Mouse (Mus musculus) hindbrain, embryonic 11.5 days (tissue): ENCODE measurements at regions not wholly inside any gene's neighbourhood (a gene's known extent, or its start where the extent isn't known, plus 50 kb on each side); places are given as distances from the start of the nearest gene placed in this dataset.

Experiments
- ATAC-seq: fragments of 200-750 bp; cut with Nextera tagmentation; 2 replicates; pipeline ENCODE4 v1.8.0; 2017; ENCODE audit warnings: mild to moderate bottlenecking, moderate TSS enrichment, moderate library complexity; ENCODE audit not compliant: low FRiP score
- DNase-seq: peaks from one replicate; pipeline ENCODE4 v3.0.0-alpha.2; 2015; ENCODE audit warnings: low spot score
- H3K27ac ChIP-seq: fragments of 300-500 bp; sonication (generic); 2 replicates; pipeline ENCODE4 v1.5.1; 2014; ENCODE audit warnings: mild to moderate bottlenecking, low read depth, low read length
- H3K27me3 ChIP-seq: fragments of 300-500 bp; sonication (generic); 2 replicates; pipeline ENCODE4 v1.6.1; 2014; ENCODE audit warnings: mild to moderate bottlenecking, low read length, moderate library complexity, mixed read lengths; ENCODE audit not compliant: control insufficient read depth, insufficient read depth
- H3K36me3 ChIP-seq: fragments of 300-500 bp; sonication (generic); 2 replicates; pipeline ENCODE4 v1.6.1; 2014; ENCODE audit warnings: mild to moderate bottlenecking, low read length, moderate library complexity, mixed read lengths; ENCODE audit not compliant: control insufficient read depth, insufficient read depth
- H3K4me1 ChIP-seq: fragments of 300-500 bp; sonication (generic); replicated peaks from 2 replicates; pipeline ENCODE4 v1.6.1; 2014; ENCODE audit warnings: low read length, mixed read lengths; ENCODE audit not compliant: control insufficient read depth, insufficient read depth
- H3K4me2 ChIP-seq: fragments of 300-500 bp; sonication (generic); replicated peaks from 2 replicates; pipeline ENCODE4 v1.6.1; 2014; ENCODE audit warnings: mild to moderate bottlenecking, low read depth, low read length
- H3K4me3 ChIP-seq: fragments of 300-500 bp; sonication (generic); 2 replicates; pipeline ENCODE4 v1.5.1; 2014; ENCODE audit warnings: low read depth, low read length
- H3K9ac ChIP-seq: fragments of 300-500 bp; sonication (generic); 2 replicates; pipeline ENCODE4 v1.6.1; 2014; ENCODE audit warnings: low read depth, low read length
- H3K9me3 ChIP-seq: fragments of 300-500 bp; sonication (generic); 2 replicates; pipeline ENCODE4 v1.6.1; 2016; ENCODE audit warnings: low read length; ENCODE audit not compliant: control insufficient read depth
- WGBS: fragments of 180-500 bp; shearing (Covaris S2); extraction: QIAGEN DNeasy Blood & Tissue Kit; methylation state at CpG from one replicate; pipeline ENCODE4 v1.1.7; 2014; 5-methylcytosine and 5-hydroxymethylcytosine counted together

DNA sequence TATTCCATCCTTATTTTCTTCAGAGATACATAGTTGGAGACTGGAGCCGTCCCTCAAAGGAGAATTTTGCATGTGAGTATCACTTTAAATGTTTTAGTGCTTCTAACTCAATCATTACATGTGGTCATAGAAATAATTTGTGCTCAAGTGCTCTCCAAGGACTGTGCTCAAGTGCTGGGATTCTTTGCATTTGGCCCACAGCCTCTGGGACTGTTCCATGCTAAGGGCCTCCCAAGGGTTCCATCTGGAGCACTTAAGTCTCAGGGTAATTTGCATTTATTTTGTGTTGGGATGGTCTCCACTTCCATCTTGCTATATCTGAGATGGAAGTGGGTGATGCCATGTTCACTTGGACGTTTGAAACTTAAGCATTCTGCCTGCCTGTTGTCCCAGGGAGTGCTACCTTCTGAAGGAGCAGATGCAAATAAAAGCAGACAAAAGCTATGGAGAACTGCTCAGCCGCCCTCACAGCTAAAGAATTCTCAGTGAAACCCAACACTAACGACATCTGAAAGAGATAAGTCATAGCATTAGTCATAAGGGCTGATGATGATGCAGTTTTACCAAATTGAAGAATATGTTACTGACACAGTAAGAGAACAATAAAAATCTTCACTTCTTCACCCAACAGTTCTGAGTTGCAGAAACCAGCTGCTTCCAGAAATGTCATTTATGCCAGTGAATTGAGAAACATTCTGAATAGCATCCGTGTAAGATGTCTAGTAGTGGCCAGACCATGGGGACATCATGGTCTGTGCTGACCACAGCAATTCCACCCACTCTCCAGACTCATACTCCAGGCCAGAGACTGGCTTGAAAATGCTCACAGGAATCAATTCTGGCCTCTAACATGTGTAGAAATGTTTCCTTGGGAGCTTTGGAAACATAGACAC lies 237.4 kb upstream of the Tbx18 start:
- Histone ChIP-seq H3K27ac (no peak overlapping the region), H3K9me3 (no peaks in the 10 kb centered on the region), H3K9ac (no peak overlapping the region), H3K27me3 (no peaks in the 10 kb centered on the region), H3K4me3 (no peak overlapping the region), H3K4me1 (no peaks in the 10 kb centered on the region), H3K4me2 (no peak overlapping the region), H3K36me3 (no peaks in the 10 kb centered on the region)
- ATAC-seq (no peak), DNase-seq (no peak)
- 72% methylated on average over 5 of the region's 5 CpGs for WGBS

DNA sequence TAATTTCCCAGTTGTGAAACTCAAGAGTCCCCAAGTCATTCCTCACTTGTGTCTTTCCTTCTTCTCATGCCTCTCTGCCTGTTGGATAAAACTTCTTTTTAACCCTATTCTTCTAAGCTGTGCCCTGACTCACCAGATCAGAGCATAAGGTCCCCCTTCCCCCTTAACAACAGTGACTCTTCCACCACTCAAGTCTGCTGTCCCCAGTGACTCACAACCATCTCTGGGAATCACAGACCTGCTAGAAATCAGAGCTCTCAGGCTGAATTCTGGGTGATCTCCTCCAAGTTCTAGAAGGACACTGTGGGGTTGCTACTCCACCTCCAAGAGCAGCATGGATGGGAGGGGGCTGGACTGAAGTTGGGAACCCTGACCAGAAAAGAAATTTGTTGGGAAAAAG lies 239.5 kb upstream of the Tbx18 start:
- H3K4me2 ChIP-seq, result no peak overlapping the region
- no peak for DNase-seq
- H3K9ac ChIP-seq, result no peak overlapping the region
- no peak for ATAC-seq
- no peak overlapping the region for H3K4me3 ChIP-seq
- H3K4me1 ChIP-seq, result no peaks in the 10 kb centered on the region
- H3K27ac ChIP-seq, result no peak overlapping the region
- H3K27me3 ChIP-seq, result no peaks in the 10 kb centered on the region
- no peaks in the 10 kb centered on the region for H3K36me3 ChIP-seq
- no peaks in the 10 kb centered on the region for H3K9me3 ChIP-seq

DNA sequence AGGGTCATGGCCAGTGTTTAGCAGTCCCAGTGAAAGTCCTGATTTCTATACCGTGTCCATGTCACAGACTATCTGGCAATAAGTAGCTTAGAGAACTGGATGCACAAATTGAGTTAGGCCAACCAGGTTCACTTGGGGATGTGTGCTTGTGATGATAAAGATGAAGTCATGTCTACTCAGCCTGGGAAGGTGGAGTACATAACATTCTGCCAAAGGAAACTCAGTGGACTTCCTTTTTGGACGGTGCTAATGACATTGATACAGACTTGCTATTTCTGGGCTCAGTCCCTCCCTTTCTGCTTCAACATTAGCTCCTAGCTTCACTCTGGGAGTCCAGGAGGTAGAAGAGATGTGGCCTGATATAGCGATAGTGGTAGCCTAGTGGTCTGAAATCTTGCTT lies 240.7 kb upstream of the Tbx18 start:
- no peak overlapping the region for H3K4me3 ChIP-seq
- H3K9me3 ChIP-seq, result no peaks in the 10 kb centered on the region
- H3K27ac ChIP-seq, result no peak overlapping the region
- H3K27me3 ChIP-seq, result no peaks in the 10 kb centered on the region
- H3K4me1 ChIP-seq, result no peaks in the 10 kb centered on the region
- ATAC-seq (no peak), DNase-seq (no peak)
- 88% methylated on average over 3 of the region's 3 CpGs for WGBS
- H3K9ac ChIP-seq, result no peak overlapping the region
- no peak overlapping the region for H3K4me2 ChIP-seq
- no peaks in the 10 kb centered on the region for H3K36me3 ChIP-seq

DNA sequence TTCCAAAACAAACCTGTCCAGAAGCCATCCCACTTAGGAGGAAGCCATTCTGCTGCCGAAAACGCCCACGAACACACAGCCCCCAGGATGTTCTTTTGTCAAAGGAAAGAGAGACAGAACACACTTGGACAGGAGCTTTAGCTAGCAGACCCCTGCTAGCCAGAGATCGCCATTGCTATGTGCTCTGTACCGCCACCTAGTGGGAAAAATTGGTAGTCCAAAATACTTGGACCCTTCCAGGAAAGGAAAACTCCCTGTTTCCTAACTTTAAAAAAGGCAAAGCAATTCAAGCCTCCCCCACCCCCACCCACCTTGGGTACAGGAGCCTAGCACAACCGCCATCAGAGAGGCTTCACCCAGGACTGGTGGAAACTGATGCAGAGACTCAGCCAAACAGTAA lies 242.5 kb upstream of the Tbx18 start:
- ATAC-seq, result peak; percentile 33; the same call in 1 of the 2 replicates

DNA sequence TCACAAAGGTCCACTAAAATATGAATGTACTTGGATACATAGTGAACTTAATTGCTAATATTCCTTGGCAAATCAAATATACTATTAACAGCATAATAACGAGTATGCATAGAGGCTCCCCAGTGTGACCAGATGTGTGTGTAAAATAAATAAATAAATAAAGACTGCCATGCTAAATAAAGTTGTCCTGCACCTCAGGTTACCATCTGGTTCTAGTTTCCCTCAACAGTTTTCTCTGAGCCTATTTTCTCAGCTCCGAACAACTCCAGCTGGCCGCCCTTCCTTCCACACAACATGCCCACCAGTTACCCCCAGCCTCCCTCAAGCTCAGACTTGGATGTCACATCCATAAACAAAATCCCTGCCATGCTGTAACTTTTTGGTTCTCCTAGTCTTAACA lies 253.8 kb upstream of the Tbx18 start:
- Histone ChIP-seq H3K4me3 (no peak overlapping the region), H3K36me3 (no peaks in the 10 kb centered on the region), H3K9ac (no peak overlapping the region), H3K4me2 (no peak overlapping the region), H3K27me3 (no peaks in the 10 kb centered on the region), H3K4me1 (no peaks in the 10 kb centered on the region), H3K27ac (no peak overlapping the region), H3K9me3 (no peaks in the 10 kb centered on the region)
- DNase-seq, result no peak
- WGBS, result 71% methylated on average over 3 of the region's 3 CpGs
- no peak for ATAC-seq

More for the DNA sequence above, 242.5 kb upstream of the Tbx18 start:
- no peak overlapping the region for H3K4me2 ChIP-seq
- WGBS, result 41% methylated on average over 6 of the region's 6 CpGs
- no peaks in the 10 kb centered on the region for H3K4me1 ChIP-seq
- H3K27me3 ChIP-seq, result no peaks in the 10 kb centered on the region
- DNase-seq, result peak; percentile 69
- H3K4me3 ChIP-seq, result no peak overlapping the region
- H3K9me3 ChIP-seq, result no peaks in the 10 kb centered on the region
- no peak overlapping the region for H3K9ac ChIP-seq
- H3K36me3 ChIP-seq, result no peaks in the 10 kb centered on the region
- H3K27ac ChIP-seq, result no peak overlapping the region

DNA sequence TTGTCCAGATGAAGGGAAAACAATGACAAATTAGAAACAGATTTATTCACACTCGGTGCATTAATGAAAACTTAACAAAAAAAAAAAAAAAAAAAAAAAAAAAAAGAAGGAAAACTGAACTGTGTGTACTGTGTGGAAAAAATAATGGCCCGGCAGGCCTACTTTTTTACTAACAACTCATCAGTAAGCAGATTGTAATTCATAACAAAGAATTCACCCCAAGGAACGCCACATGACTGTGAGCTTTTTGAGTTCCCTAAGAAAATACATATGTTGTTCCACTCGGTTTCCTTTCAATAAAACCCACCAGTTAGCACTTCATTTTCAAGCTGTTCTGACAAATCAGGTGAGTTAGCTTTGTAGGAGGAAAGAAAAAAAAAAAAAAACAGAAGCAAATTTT lies 254.4 kb upstream of the Tbx18 start:
- Histone ChIP-seq H3K36me3 (no peaks in the 10 kb centered on the region), H3K4me1 (no peaks in the 10 kb centered on the region), H3K27me3 (no peaks in the 10 kb centered on the region), H3K4me3 (no peak overlapping the region), H3K9ac (no peak overlapping the region), H3K27ac (no peak overlapping the region), H3K4me2 (no peak overlapping the region), H3K9me3 (no peaks in the 10 kb centered on the region)
- 53% methylated on average over 4 of the region's 4 CpGs for WGBS
- ATAC-seq (no peak), DNase-seq (no peak)

DNA sequence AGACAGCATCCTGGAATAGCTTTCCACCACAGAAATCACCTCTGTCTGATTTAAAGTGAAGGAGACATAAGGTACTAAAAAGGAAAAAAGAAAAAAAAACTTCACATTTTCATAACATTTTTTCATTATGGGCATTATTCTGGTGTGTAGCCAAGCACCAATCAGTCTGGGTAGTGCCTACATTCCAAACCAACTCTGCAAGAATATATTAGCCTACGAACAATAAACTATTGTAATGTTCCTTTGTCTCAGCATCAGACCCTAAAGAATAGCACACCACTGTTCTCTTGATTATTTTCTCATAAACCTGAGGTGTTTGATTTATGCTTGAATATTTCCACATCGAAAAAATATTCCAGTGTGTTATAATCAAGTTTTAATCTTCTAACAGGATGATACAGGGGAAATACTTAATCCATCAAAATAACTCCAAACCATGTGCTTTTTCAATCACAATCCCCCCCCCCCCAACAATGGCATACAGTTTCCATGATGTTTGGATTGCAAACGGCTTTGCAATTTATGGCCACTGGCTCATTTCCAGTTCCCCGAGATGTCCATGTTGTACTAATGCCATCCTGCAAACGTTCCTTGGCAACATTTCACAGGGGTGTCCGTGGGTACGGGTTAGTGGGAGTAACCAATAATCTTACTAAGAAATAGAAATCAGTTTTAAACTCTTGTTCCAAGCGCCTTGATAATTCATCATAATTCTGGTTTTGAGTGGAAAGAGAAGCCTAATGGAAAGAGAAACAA lies 275.1 kb upstream of the Tbx18 start:
- no peaks in the 10 kb centered on the region for H3K27me3 ChIP-seq
- ATAC-seq (no peak), DNase-seq (no peak)
- no peak overlapping the region for H3K4me2 ChIP-seq
- no peaks in the 10 kb centered on the region for H3K4me1 ChIP-seq
- no peak overlapping the region for H3K4me3 ChIP-seq
- no peaks in the 10 kb centered on the region for H3K36me3 ChIP-seq
- 86% methylated on average over 8 of the region's 8 CpGs for WGBS
- H3K27ac ChIP-seq, result no peak overlapping the region
- no peaks in the 10 kb centered on the region for H3K9me3 ChIP-seq
- no peak overlapping the region for H3K9ac ChIP-seq

DNA sequence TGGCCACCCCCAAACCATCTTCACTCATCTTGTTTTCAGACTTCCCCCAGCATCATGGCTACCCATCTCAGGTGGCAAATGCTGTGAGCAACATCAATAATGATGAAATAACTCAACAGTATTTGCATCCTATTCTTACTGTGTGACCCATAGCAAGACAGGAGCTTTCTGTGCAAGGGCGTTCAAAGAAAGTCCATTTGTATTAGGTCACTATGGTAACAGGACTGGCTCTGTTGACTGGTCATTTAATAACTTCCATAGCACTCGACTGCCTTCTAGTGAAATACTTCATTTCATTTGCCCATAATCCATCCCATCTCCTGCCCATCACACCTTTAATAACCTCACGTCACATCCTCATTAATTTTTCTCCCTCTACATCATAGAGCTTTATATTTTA lies 292.7 kb upstream of the Tbx18 start:
- DNase-seq (no peak), ATAC-seq (no peak)
- no peaks in the 10 kb centered on the region for H3K27me3 ChIP-seq
- H3K9ac ChIP-seq, result no peak overlapping the region
- H3K4me2 ChIP-seq, result no peak overlapping the region
- H3K4me1 ChIP-seq, result no peaks in the 10 kb centered on the region
- H3K36me3 ChIP-seq, result no peaks in the 10 kb centered on the region
- 80% methylated on average over 3 of the region's 3 CpGs for WGBS
- no peak overlapping the region for H3K27ac ChIP-seq
- H3K9me3 ChIP-seq, result no peaks in the 10 kb centered on the region
- H3K4me3 ChIP-seq, result no peak overlapping the region

DNA sequence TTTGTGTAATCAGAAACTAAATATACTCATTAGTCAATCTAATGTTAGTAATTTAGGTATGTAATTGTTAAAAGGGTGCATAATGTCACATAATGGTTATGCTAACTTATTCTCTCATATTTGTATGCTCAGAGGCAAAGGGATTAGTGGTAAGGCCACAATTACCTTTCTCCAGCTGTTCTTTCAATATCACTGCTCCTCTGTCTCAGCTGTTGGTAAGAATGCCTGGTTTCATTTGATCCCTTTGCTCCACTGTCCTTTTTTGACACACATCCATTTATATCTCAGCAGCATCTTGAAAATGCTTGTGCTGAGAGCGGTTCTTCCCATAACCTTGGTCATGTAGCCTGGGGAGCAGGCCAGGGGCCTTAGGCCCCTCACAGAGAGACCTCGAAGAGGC lies 294.9 kb upstream of the Tbx18 start:
- Histone ChIP-seq H3K9ac (no peak overlapping the region), H3K36me3 (no peaks in the 10 kb centered on the region), H3K9me3 (no peaks in the 10 kb centered on the region), H3K27me3 (no peaks in the 10 kb centered on the region), H3K4me1 (no peaks in the 10 kb centered on the region), H3K27ac (no peak overlapping the region), H3K4me3 (no peak overlapping the region), H3K4me2 (no peak overlapping the region)
- DNase-seq (no peak), ATAC-seq (no peak)
- WGBS, result 73% methylated on average over 2 of the region's 2 CpGs
